Mouse (Mus musculus): ENCODE results near the gene Plekhs1.

DNA sequence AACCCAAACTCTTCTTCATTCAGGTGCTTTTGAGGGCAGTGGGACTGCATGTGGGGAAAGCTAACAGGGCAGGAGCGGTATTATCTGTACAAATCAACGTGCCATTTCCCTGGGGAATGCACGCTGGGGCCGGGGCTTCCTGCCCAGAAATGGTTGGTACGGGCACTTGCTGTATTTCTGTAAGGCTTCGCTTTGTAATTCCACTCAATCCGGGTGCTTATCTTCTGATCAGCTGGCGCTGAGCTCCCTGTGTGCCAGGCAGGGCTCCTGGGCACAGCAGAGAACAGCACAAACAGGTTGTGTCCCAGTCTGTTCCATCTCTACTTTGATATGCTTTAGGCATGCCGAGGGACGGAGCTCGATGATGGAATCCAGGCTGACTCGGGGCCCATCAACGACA lies 25.1 kb upstream of the Plekhs1 start:
- TF ChIP-seq CTCF (IDR thresholded peaks at IDR 0.05) (no peak), POLR2A (IDR thresholded peaks at IDR 0.05; ENCODE audit: insufficient read depth, low read depth, low read length) (no peak), EP300 (IDR thresholded peaks at IDR 0.05; ENCODE audit: insufficient read depth, low read depth, low read length) (no peak)

Measured in heart, adult 2 months (tissue).